Mouse (Mus musculus): ENCODE data around the gene Anks1b.

DNA sequence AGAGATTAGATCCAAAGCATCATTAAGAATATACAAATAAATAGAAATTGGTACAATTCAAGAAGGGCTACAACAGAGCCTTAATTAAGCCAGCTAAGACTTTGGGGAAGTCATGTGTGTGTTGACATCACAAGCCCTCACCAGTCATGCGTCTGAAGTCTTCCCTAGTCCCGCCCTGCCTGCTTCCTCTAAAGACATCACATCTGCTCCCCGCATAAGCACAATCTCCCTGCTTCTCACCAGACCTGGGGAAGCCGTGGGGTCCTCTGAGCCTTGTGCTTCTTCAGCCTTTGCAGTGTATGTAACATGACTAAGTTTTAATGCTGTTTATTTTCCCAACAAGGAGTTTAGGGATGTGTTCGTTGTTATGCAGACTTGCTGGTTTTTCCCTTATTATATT is 706.7 kb downstream of the Anks1b start:
- TF ChIP-seq CTCF (conservative IDR thresholded peaks at IDR 0.05; ENCODE audit: insufficient read depth, insufficient read length, low read depth, low read length) (no peak), POLR2A (IDR thresholded peaks at IDR 0.05; ENCODE audit: low read depth, low read length) (no peak)

All from kidney, adult 2 months (tissue).